Mouse (Mus musculus) megakaryocyte, embryonic 14.5 days (primary cell): Measurements from ENCODE around the gene Pmpca.

Source experiments
- FLI1 ChIP-seq: IDR thresholded peaks from 2 replicates; pipeline ENCODE4 v1.6.1; 2012; ENCODE audit warnings: low read length, inconsistent platforms, mixed read lengths
- GATA1 ChIP-seq: IDR thresholded peaks from 3 replicates; pipeline ENCODE4 v1.6.1; 2012; ENCODE audit warnings: mixed read lengths, low read length, inconsistent platforms, borderline replicate concordance

- no peak for TF ChIP-seq FLI1
- no peak for TF ChIP-seq GATA1
These were observed 16.7 kb upstream of the Pmpca start for GRCm38 (mm10) chr2:26372396-26372795.
